Mouse (Mus musculus): ENCODE data around the gene Slc26a10. TPM values are rescaled to one million over a fixed set of nuclear protein-coding genes. Genes with fewer than 3 reads are reported as not detected.
"Not testable (repeated sequence)": the region's sequence is repeated elsewhere in the genome, so short reads cannot be mapped to it uniquely, and the experiment has no call there.

The Slc26a10 gene
- polyA plus RNA-seq, 1 experiment from 2014 or later, result 1.1 TPM

- Histone ChIP-seq H3K9me3 (replicated peaks; ENCODE audit: control insufficient read depth, low read length) (no peaks in the 10 kb centered on the region), H3K27me3 (ENCODE audit: control insufficient read depth, insufficient read depth, low read length) (peaks cover 34% of the 10 kb centered on the region), H3K36me3 (replicated peaks; ENCODE audit: control insufficient read depth, insufficient read depth, low read depth, low read length) (no peaks in the 10 kb centered on the region), H3K9ac (replicated peaks; ENCODE audit: low read length) (no peak overlapping the region), H3K4me2 (ENCODE audit: low read depth, low read length) (no peak overlapping the region), H3K27ac (replicated peaks; ENCODE audit: low read depth, low read length) (no peak overlapping the region), H3K4me3 (ENCODE audit: low read depth, low read length) (no peak overlapping the region), H3K4me1 (ENCODE audit: control insufficient read depth, insufficient read depth, low read length) (no peaks in the 10 kb centered on the region; the same call in 1 of the 2 replicates)
- ATAC-seq (replicated peaks; ENCODE audit: insufficient number of reproducible peaks, low FRiP score, low TSS enrichment, low read depth) (no peak), DNase-seq (ENCODE audit: low spot score) (no peak)
- 90% methylated on average over 4 of the region's 4 CpGs for WGBS
Observed at GRCm38 (mm10) chr10:127164190-127164589, 16.3 kb downstream of the Slc26a10 start.

DNA sequence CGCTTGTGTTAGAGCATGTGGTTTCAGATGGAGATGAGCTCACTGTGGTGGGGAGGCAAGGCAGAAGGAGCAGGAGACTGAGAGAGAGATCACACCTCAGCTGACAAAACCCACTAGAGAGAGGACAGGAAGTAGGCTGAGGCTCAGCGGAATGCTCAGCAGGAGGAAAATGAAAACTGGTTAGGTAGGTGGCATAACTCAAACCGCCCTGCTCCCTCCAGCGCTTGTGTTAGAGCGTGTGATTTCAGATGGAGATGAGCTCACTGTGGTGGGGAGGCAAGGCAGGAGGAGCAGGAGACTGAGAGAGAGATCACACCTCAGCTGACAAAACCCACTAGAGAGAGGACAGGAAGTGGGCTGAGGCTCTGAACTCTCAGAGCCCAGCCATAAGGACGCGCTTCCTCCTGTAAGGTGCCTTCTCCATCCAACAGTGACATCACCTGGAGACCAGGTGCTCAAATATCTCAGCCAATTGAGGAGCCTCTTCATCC lies 17.6 kb downstream of the Slc26a10 start:
- H3K27me3 ChIP-seq (ENCODE audit: control insufficient read depth, insufficient read depth, low read length), result peaks cover 29% of the 10 kb centered on the region
- not testable (repeated sequence) for H3K4me2 ChIP-seq (ENCODE audit: low read depth, low read length); H3K9me3 ChIP-seq (replicated peaks; ENCODE audit: control insufficient read depth, low read length); H3K27ac ChIP-seq (replicated peaks; ENCODE audit: low read depth, low read length); H3K36me3 ChIP-seq (replicated peaks; ENCODE audit: control insufficient read depth, insufficient read depth, low read depth, low read length); H3K9ac ChIP-seq (replicated peaks; ENCODE audit: low read length); H3K4me1 ChIP-seq (ENCODE audit: control insufficient read depth, insufficient read depth, low read length); ATAC-seq (replicated peaks; ENCODE audit: insufficient number of reproducible peaks, low FRiP score, low TSS enrichment, low read depth); H3K4me3 ChIP-seq (ENCODE audit: low read depth, low read length); DNase-seq (ENCODE audit: low spot score)
- WGBS, result 51% methylated on average over 7 of the region's 7 CpGs

DNA sequence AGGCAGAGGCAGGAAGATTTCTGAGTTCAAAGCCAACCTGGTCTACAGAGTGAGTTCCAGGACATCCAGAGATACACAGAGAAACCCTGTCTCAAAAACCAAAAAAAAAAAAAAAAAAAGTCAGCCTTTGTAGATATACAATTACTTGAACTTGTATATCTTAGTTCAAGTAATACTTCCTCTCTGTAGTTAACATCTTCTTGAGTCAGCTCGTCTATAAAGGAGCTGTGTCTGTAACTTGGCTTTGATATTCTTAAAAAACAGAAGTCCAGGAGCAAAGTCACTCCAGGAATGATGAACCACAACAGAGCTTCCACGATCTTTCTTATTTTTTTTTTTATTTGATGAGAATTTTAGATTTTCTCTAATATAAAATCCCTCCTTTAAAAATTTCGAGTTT lies 19.7 kb downstream of the Slc26a10 start:
- H3K4me1 ChIP-seq (ENCODE audit: control insufficient read depth, insufficient read depth, low read length), result no peaks in the 10 kb centered on the region; the same call in 1 of the 2 replicates
- no peak overlapping the region for H3K4me3 ChIP-seq (ENCODE audit: low read depth, low read length)
- WGBS, result 76% methylated on average over 3 of the region's 3 CpGs
- ATAC-seq (replicated peaks; ENCODE audit: insufficient number of reproducible peaks, low FRiP score, low TSS enrichment, low read depth) (no peak), DNase-seq (ENCODE audit: low spot score) (no peak)
- no peaks in the 10 kb centered on the region for H3K9me3 ChIP-seq (replicated peaks; ENCODE audit: control insufficient read depth, low read length)
- H3K27me3 ChIP-seq (ENCODE audit: control insufficient read depth, insufficient read depth, low read length), result peaks cover 8% of the 10 kb centered on the region; the same call in 1 of the 2 replicates
- no peak overlapping the region for H3K4me2 ChIP-seq (ENCODE audit: low read depth, low read length)
- H3K36me3 ChIP-seq (replicated peaks; ENCODE audit: control insufficient read depth, insufficient read depth, low read depth, low read length), result no peaks in the 10 kb centered on the region
- H3K27ac ChIP-seq (replicated peaks; ENCODE audit: low read depth, low read length), result no peak overlapping the region
- no peak overlapping the region for H3K9ac ChIP-seq (replicated peaks; ENCODE audit: low read length)

- no peak overlapping the region for H3K4me2 ChIP-seq (ENCODE audit: low read depth, low read length)
- DNase-seq (ENCODE audit: low spot score) (no peak), ATAC-seq (replicated peaks; ENCODE audit: insufficient number of reproducible peaks, low FRiP score, low TSS enrichment, low read depth) (no peak)
- no peak overlapping the region for H3K27ac ChIP-seq (replicated peaks; ENCODE audit: low read depth, low read length)
- WGBS, result 85% methylated on average over 9 of the region's 9 CpGs
- H3K27me3 ChIP-seq (ENCODE audit: control insufficient read depth, insufficient read depth, low read length), result peaks cover 2% of the 10 kb centered on the region; the same call in 1 of the 2 replicates
- no peaks in the 10 kb centered on the region for H3K9me3 ChIP-seq (replicated peaks; ENCODE audit: control insufficient read depth, low read length)
- no peak overlapping the region for H3K9ac ChIP-seq (replicated peaks; ENCODE audit: low read length)
- H3K36me3 ChIP-seq (replicated peaks; ENCODE audit: control insufficient read depth, insufficient read depth, low read depth, low read length), result no peaks in the 10 kb centered on the region
- no peak overlapping the region for H3K4me3 ChIP-seq (ENCODE audit: low read depth, low read length)
- H3K4me1 ChIP-seq (ENCODE audit: control insufficient read depth, insufficient read depth, low read length), result no peaks in the 10 kb centered on the region
Observed at GRCm38 (mm10) chr10:127160081-127160480, 20.4 kb downstream of the Slc26a10 start.

DNA sequence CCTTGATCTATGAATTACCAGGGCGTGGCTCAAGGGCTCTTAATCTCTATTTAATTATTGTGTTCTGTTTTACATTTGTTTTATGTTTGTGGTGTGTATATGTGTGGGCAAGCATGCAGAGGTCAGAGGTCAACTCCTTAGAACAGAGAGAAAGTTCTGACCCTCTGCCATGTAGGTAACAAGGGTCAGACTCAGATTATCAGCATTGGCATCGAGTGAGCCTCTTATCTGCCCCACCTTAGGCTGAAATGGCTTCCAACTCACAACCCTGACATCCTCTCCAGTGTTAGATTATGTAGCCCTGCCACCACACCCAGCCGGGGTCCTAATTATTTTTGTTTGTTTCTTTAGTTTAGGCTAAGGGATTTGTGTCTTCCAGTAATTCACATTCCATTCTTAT lies 22.0 kb downstream of the Slc26a10 start:
- Histone ChIP-seq H3K9me3 (replicated peaks; ENCODE audit: control insufficient read depth, low read length) (no peaks in the 10 kb centered on the region), H3K4me3 (ENCODE audit: low read depth, low read length) (no peak overlapping the region), H3K9ac (replicated peaks; ENCODE audit: low read length) (no peak overlapping the region), H3K4me1 (ENCODE audit: control insufficient read depth, insufficient read depth, low read length) (no peaks in the 10 kb centered on the region), H3K27me3 (ENCODE audit: control insufficient read depth, insufficient read depth, low read length) (no peaks in the 10 kb centered on the region), H3K27ac (replicated peaks; ENCODE audit: low read depth, low read length) (no peak overlapping the region), H3K36me3 (replicated peaks; ENCODE audit: control insufficient read depth, insufficient read depth, low read depth, low read length) (no peaks in the 10 kb centered on the region), H3K4me2 (ENCODE audit: low read depth, low read length) (no peak overlapping the region)
- no peak for DNase-seq (ENCODE audit: low spot score)
- ATAC-seq (replicated peaks; ENCODE audit: insufficient number of reproducible peaks, low FRiP score, low TSS enrichment, low read depth), result no peak
- WGBS, result 71% methylated on average over 3 of the region's 3 CpGs

- Histone ChIP-seq H3K27ac (replicated peaks; ENCODE audit: low read depth, low read length) (no peak overlapping the region), H3K9me3 (replicated peaks; ENCODE audit: control insufficient read depth, low read length) (no peaks in the 10 kb centered on the region), H3K9ac (replicated peaks; ENCODE audit: low read length) (no peak overlapping the region), H3K27me3 (ENCODE audit: control insufficient read depth, insufficient read depth, low read length) (no peaks in the 10 kb centered on the region), H3K36me3 (replicated peaks; ENCODE audit: control insufficient read depth, insufficient read depth, low read depth, low read length) (no peaks in the 10 kb centered on the region), H3K4me1 (ENCODE audit: control insufficient read depth, insufficient read depth, low read length) (no peaks in the 10 kb centered on the region), H3K4me2 (ENCODE audit: low read depth, low read length) (no peak overlapping the region), H3K4me3 (ENCODE audit: low read depth, low read length) (no peak overlapping the region)
- no peak for DNase-seq (ENCODE audit: low spot score)
- no peak for ATAC-seq (replicated peaks; ENCODE audit: insufficient number of reproducible peaks, low FRiP score, low TSS enrichment, low read depth)
- 74% methylated on average over 1 of the region's 1 CpGs for WGBS
Observed at GRCm38 (mm10) chr10:127156511-127156910, 23.9 kb downstream of the Slc26a10 start.

DNA sequence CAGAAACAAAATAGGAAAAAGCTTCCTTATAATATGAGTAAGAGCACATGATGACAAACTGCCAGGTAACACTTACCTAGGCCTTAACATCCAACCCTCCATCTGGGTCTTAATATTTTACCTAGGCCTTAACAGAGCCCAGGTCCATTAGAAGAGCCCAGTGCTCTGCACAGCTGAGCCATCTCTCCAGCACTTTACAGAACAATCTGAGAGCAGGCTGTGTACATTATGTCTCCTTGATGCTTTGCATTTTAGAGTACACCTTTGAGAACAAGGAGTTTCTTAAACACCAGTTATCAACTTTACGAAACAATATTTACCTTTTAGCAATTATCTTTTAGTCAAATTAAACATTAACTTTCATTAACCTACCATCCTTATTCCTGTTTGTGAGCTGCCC lies 24.4 kb downstream of the Slc26a10 start:
- Histone ChIP-seq H3K27ac (replicated peaks; ENCODE audit: low read depth, low read length) (no peak overlapping the region), H3K36me3 (replicated peaks; ENCODE audit: control insufficient read depth, insufficient read depth, low read depth, low read length) (no peaks in the 10 kb centered on the region), H3K4me2 (ENCODE audit: low read depth, low read length) (no peak overlapping the region), H3K9ac (replicated peaks; ENCODE audit: low read length) (no peak overlapping the region), H3K4me3 (ENCODE audit: low read depth, low read length) (no peak overlapping the region), H3K27me3 (ENCODE audit: control insufficient read depth, insufficient read depth, low read length) (no peaks in the 10 kb centered on the region), H3K9me3 (replicated peaks; ENCODE audit: control insufficient read depth, low read length) (no peaks in the 10 kb centered on the region), H3K4me1 (ENCODE audit: control insufficient read depth, insufficient read depth, low read length) (no peaks in the 10 kb centered on the region)
- 91% methylated on average over 1 of the region's 1 CpGs for WGBS
- ATAC-seq (replicated peaks; ENCODE audit: insufficient number of reproducible peaks, low FRiP score, low TSS enrichment, low read depth) (no peak), DNase-seq (ENCODE audit: low spot score) (no peak)

DNA sequence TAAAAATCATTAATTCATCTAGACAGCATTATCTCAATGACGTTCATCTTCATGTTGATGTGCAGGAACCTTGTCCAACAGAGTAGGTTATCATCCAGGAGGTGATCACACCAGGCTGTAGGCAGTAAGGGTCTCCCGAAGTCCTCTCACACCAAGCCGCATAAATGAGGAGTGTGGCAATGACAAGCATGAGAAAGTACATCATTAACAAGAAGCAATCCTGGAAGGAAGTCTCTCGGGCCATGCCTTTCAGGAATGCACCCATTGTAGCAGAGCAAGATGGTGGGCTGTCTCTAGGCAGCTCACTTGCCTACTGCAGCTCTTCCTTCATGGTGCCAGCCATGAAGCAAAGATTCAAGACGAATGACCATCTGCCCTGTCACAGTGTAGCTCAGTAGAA lies 25.8 kb downstream of the Slc26a10 start:
- no peaks in the 10 kb centered on the region for H3K27me3 ChIP-seq (ENCODE audit: control insufficient read depth, insufficient read depth, low read length)
- WGBS, result 89% methylated on average over 5 of the region's 5 CpGs
- DNase-seq (ENCODE audit: low spot score) (no peak), ATAC-seq (replicated peaks; ENCODE audit: insufficient number of reproducible peaks, low FRiP score, low TSS enrichment, low read depth) (no peak)
- no peaks in the 10 kb centered on the region for H3K4me1 ChIP-seq (ENCODE audit: control insufficient read depth, insufficient read depth, low read length)
- H3K36me3 ChIP-seq (replicated peaks; ENCODE audit: control insufficient read depth, insufficient read depth, low read depth, low read length), result no peaks in the 10 kb centered on the region
- no peaks in the 10 kb centered on the region for H3K9me3 ChIP-seq (replicated peaks; ENCODE audit: control insufficient read depth, low read length)
- no peak overlapping the region for H3K4me2 ChIP-seq (ENCODE audit: low read depth, low read length)
- no peak overlapping the region for H3K9ac ChIP-seq (replicated peaks; ENCODE audit: low read length)
- no peak overlapping the region for H3K4me3 ChIP-seq (ENCODE audit: low read depth, low read length)
- no peak overlapping the region for H3K27ac ChIP-seq (replicated peaks; ENCODE audit: low read depth, low read length)

Data from embryonic facial prominence, embryonic 11.5 days (tissue).